Mouse (Mus musculus) forebrain, embryonic 13.5 days (tissue): ENCODE data around the gene Gm6763. TPM values are rescaled to one million over a fixed set of nuclear protein-coding genes. Genes with fewer than 3 reads are reported as not detected.
"Not testable (repeated sequence)": the region's sequence is repeated elsewhere in the genome, so short reads cannot be mapped to it uniquely, and the experiment has no call there.

Experiments
- ATAC-seq: fragments of 200-750 bp; cut with Nextera tagmentation; 2 replicates; pipeline ENCODE4 v1.8.0; 2017
- H3K27ac ChIP-seq: fragments of 300-500 bp; sonication (generic); 2 replicates; pipeline ENCODE4 v1.5.1; 2015; ENCODE audit warnings: inconsistent platforms, mild to moderate bottlenecking, moderate library complexity
- H3K27me3 ChIP-seq: fragments of 300-500 bp; sonication (generic); 2 replicates; pipeline ENCODE4 v1.6.1; 2015; ENCODE audit warnings: mild to moderate bottlenecking, inconsistent platforms
- H3K36me3 ChIP-seq: fragments of 300-500 bp; sonication (generic); 2 replicates; pipeline ENCODE4 v1.6.1; 2015; ENCODE audit warnings: mild to moderate bottlenecking, inconsistent platforms; ENCODE audit not compliant: poor library complexity, severe bottlenecking
- H3K4me1 ChIP-seq: fragments of 300-500 bp; sonication (generic); 2 replicates; pipeline ENCODE4 v1.6.1; 2015; ENCODE audit warnings: inconsistent platforms
- H3K4me2 ChIP-seq: fragments of 300-500 bp; sonication (generic); 2 replicates; pipeline ENCODE4 v1.6.1; 2015; ENCODE audit warnings: inconsistent platforms, mild to moderate bottlenecking, moderate library complexity
- H3K4me3 ChIP-seq: fragments of 300-500 bp; sonication (generic); 2 replicates; pipeline ENCODE4 v1.5.1; 2015; ENCODE audit warnings: mild to moderate bottlenecking, inconsistent platforms
- H3K9ac ChIP-seq: fragments of 300-500 bp; sonication (generic); 2 replicates; pipeline ENCODE4 v1.6.1; 2015; ENCODE audit warnings: mild to moderate bottlenecking, inconsistent platforms
- H3K9me3 ChIP-seq: fragments of 300-500 bp; sonication (generic); replicated peaks from 2 replicates; pipeline ENCODE4 v1.6.1; 2016; ENCODE audit warnings: inconsistent platforms
- WGBS: fragments of 180-500 bp; shearing (Covaris S2); methylation state at CpG from one replicate; pipeline ENCODE4 v1.1.7; 2015; 5-methylcytosine and 5-hydroxymethylcytosine counted together
- polyA plus RNA-seq: library from polyadenylated mRNA; unstranded; fragments of >200 nt; fragmentation: Nextera tagmentation; extraction: Ambion mirVana; gene quantifications from 2 replicates; pipeline ENCODE4 v1.2.1, GENCODE M21; 2015

Gene Gm6763
- polyA plus RNA-seq, result not detected in 2 replicates

DNA sequence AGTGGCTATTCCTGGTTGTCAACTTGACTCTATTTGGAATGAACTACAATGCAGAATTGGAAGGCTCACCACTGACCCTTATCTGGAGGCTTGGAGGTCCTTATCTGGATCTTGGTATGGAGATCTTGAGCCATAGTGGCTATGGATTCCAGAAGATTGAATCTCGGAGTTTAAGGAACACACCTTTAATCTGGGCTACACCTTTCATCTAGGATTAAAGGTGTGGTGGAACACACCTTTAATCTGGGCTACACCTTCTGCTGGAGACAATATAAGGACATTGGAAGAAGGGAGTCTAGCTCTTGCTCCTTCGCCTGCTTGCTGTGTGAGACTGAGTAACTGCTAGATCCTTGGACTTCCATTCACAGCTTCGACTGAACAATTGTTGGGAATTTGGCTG lies at the start of gene Gm6763:
Gene Gm6763, plus strand, starts transcription at position 301 of the 400 bp plus-strand sequence.
- not testable (repeated sequence) for H3K36me3 ChIP-seq, H3K4me3 ChIP-seq, H3K27ac ChIP-seq, H3K9me3 ChIP-seq, H3K27me3 ChIP-seq, H3K9ac ChIP-seq, H3K4me1 ChIP-seq, H3K4me2 ChIP-seq, ATAC-seq
- WGBS, result no CpG with 5 or more reads among the region's 3 CpGs

DNA sequence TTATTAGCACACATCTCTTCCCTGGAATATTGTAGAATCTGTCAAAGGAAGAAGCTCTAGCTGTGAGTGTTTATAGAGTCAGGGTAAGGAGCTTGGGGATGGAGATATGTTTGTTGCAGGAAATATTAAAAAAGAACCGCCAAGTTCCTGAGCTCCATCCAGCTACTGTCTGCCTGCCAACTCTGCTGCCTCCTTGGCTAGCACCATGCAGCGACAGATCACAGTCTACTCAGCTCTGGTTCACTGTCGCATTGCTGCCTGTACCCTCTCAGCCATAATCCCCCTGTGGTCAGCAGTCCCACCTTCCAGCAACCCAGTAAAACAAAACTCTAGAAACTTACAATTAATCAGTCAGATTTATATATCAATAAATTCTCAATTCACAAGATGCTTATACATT lies 41.3 kb upstream of the Gm6763 start:
- 79% methylated on average over 3 of the region's 3 CpGs for WGBS
- no peaks in the 10 kb centered on the region for H3K9me3 ChIP-seq
- no peak for ATAC-seq
- no peaks in the 10 kb centered on the region for H3K36me3 ChIP-seq
- H3K27ac ChIP-seq, result no peak overlapping the region
- H3K27me3 ChIP-seq, result no peaks in the 10 kb centered on the region
- no peaks in the 10 kb centered on the region for H3K4me1 ChIP-seq
- no peak overlapping the region for H3K4me2 ChIP-seq
- no peak overlapping the region for H3K9ac ChIP-seq
- H3K4me3 ChIP-seq, result no peak overlapping the region

DNA sequence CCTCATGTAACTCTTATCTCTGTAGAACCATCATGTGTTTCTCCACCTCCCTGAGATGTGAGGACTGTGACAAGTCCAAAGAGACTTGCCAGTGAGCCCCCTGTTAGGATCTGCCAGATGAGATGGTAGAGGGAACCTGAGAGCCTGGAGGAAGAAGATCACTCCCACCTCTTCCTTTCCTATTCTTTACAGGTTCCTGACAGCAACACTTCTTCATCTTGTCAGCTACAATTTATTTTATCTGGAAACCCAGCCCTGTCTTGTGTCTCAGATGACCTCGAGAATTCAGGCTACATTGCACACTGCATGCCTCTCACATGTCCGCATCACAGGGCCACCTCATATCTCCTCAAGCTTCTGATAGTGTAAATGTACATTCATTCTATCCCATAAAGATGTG lies 33.0 kb upstream of the Gm6763 start:
- H3K27ac ChIP-seq, result no peak overlapping the region
- ATAC-seq, result no peak
- H3K36me3 ChIP-seq, result no peaks in the 10 kb centered on the region
- H3K27me3 ChIP-seq, result no peaks in the 10 kb centered on the region
- no peak overlapping the region for H3K4me2 ChIP-seq
- no peaks in the 10 kb centered on the region for H3K4me1 ChIP-seq
- no peak overlapping the region for H3K4me3 ChIP-seq
- no peaks in the 10 kb centered on the region for H3K9me3 ChIP-seq
- H3K9ac ChIP-seq, result no peak overlapping the region
- 84% methylated on average over 2 of the region's 2 CpGs for WGBS

DNA sequence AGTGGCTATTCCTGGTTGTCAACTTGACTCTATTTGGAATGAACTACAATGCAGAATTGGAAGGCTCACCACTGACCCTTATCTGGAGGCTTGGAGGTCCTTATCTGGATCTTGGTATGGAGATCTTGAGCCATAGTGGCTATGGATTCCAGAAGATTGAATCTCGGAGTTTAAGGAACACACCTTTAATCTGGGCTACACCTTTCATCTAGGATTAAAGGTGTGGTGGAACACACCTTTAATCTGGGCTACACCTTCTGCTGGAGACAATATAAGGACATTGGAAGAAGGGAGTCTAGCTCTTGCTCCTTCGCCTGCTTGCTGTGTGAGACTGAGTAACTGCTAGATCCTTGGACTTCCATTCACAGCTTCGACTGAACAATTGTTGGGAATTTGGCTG lies 8.6 kb upstream of the Gm6763 start, which contains the start of gene Gm21293:
Gene Gm21293, plus strand, starts transcription at position 301 of the 400 bp plus-strand sequence.
- not testable (repeated sequence) for ATAC-seq, H3K4me2 ChIP-seq, H3K27ac ChIP-seq, H3K4me3 ChIP-seq, H3K27me3 ChIP-seq, H3K36me3 ChIP-seq, H3K4me1 ChIP-seq, H3K9ac ChIP-seq, H3K9me3 ChIP-seq
- no CpG with 5 or more reads among the region's 3 CpGs for WGBS

DNA sequence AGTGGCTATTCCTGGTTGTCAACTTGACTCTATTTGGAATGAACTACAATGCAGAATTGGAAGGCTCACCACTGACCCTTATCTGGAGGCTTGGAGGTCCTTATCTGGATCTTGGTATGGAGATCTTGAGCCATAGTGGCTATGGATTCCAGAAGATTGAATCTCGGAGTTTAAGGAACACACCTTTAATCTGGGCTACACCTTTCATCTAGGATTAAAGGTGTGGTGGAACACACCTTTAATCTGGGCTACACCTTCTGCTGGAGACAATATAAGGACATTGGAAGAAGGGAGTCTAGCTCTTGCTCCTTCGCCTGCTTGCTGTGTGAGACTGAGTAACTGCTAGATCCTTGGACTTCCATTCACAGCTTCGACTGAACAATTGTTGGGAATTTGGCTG lies 8.4 kb downstream of the Gm6763 start, which contains the start of gene Gm8764:
Gene Gm8764, plus strand, starts transcription at position 301 of the 400 bp plus-strand sequence.
- not testable (repeated sequence) for H3K4me1 ChIP-seq, H3K36me3 ChIP-seq, H3K27me3 ChIP-seq, H3K4me2 ChIP-seq, H3K27ac ChIP-seq, H3K4me3 ChIP-seq, H3K9me3 ChIP-seq, H3K9ac ChIP-seq, ATAC-seq
- no CpG with 5 or more reads among the region's 3 CpGs for WGBS

DNA sequence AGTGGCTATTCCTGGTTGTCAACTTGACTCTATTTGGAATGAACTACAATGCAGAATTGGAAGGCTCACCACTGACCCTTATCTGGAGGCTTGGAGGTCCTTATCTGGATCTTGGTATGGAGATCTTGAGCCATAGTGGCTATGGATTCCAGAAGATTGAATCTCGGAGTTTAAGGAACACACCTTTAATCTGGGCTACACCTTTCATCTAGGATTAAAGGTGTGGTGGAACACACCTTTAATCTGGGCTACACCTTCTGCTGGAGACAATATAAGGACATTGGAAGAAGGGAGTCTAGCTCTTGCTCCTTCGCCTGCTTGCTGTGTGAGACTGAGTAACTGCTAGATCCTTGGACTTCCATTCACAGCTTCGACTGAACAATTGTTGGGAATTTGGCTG lies 16.9 kb downstream of the Gm6763 start, which contains the start of gene Gm21304:
Gene Gm21304, plus strand, starts transcription at position 301 of the 400 bp plus-strand sequence.
- H3K4me2 ChIP-seq, H3K4me1 ChIP-seq, H3K27ac ChIP-seq, H3K9ac ChIP-seq, H3K9me3 ChIP-seq, H3K27me3 ChIP-seq, H3K36me3 ChIP-seq, ATAC-seq, H3K4me3 ChIP-seq: not testable (repeated sequence)
- WGBS, result no CpG with 5 or more reads among the region's 3 CpGs

DNA sequence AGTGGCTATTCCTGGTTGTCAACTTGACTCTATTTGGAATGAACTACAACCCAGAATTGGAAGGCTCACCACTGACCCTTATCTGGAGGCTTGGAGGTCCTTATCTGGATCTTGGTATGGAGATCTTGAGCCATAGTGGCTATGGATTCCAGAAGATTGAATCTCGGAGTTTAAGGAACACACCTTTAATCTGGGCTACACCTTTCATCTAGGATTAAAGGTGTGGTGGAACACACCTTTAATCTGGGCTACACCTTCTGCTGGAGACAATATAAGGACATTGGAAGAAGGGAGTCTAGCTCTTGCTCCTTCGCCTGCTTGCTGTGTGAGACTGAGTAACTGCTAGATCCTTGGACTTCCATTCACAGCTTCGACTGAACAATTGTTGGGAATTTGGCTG lies 25.4 kb downstream of the Gm6763 start, which contains the start of gene Gm21312:
Gene Gm21312, plus strand, starts transcription at position 301 of the 400 bp plus-strand sequence.
- not testable (repeated sequence) for H3K9ac ChIP-seq, H3K4me2 ChIP-seq, H3K27me3 ChIP-seq, H3K9me3 ChIP-seq, H3K27ac ChIP-seq, H3K36me3 ChIP-seq, ATAC-seq, H3K4me3 ChIP-seq, H3K4me1 ChIP-seq
- no CpG with 5 or more reads among the region's 3 CpGs for WGBS

DNA sequence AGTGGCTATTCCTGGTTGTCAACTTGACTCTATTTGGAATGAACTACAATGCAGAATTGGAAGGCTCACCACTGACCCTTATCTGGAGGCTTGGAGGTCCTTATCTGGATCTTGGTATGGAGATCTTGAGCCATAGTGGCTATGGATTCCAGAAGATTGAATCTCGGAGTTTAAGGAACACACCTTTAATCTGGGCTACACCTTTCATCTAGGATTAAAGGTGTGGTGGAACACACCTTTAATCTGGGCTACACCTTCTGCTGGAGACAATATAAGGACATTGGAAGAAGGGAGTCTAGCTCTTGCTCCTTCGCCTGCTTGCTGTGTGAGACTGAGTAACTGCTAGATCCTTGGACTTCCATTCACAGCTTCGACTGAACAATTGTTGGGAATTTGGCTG lies 33.9 kb downstream of the Gm6763 start, which contains the start of gene Gm20765:
Gene Gm20765, plus strand, starts transcription at position 301 of the 400 bp plus-strand sequence.
- not testable (repeated sequence) for H3K4me3 ChIP-seq, H3K27me3 ChIP-seq, H3K36me3 ChIP-seq, H3K4me1 ChIP-seq, H3K4me2 ChIP-seq, ATAC-seq, H3K9me3 ChIP-seq, H3K27ac ChIP-seq, H3K9ac ChIP-seq
- no CpG with 5 or more reads among the region's 3 CpGs for WGBS

DNA sequence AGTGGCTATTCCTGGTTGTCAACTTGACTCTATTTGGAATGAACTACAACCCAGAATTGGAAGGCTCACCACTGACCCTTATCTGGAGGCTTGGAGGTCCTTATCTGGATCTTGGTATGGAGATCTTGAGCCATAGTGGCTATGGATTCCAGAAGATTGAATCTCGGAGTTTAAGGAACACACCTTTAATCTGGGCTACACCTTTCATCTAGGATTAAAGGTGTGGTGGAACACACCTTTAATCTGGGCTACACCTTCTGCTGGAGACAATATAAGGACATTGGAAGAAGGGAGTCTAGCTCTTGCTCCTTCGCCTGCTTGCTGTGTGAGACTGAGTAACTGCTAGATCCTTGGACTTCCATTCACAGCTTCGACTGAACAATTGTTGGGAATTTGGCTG lies 42.4 kb downstream of the Gm6763 start, which contains the start of gene Gm4340:
Gene Gm4340, plus strand, starts transcription at position 301 of the 400 bp plus-strand sequence.
- not testable (repeated sequence) for H3K9me3 ChIP-seq, H3K9ac ChIP-seq, H3K4me3 ChIP-seq, H3K27me3 ChIP-seq, H3K4me1 ChIP-seq, H3K36me3 ChIP-seq, ATAC-seq, H3K27ac ChIP-seq, H3K4me2 ChIP-seq
- no CpG with 5 or more reads among the region's 3 CpGs for WGBS

Other genes with a start within 250 kb of the Gm6763 start
- not detected in 2 replicates for gene Gm21293, start 8.5 kb upstream of the Gm6763 start, polyA plus RNA-seq
- gene Gm8764, start 8.5 kb downstream of the Gm6763 start, polyA plus RNA-seq, result not detected in 2 replicates
- not detected in 2 replicates for gene Gm21304, start 17.0 kb downstream of the Gm6763 start, polyA plus RNA-seq
- not detected in 2 replicates for gene Gm21312, start 25.5 kb downstream of the Gm6763 start, polyA plus RNA-seq
- gene Gm20765, start 34.0 kb downstream of the Gm6763 start, polyA plus RNA-seq, result not detected in 2 replicates
- gene Gm4340, start 42.5 kb downstream of the Gm6763 start, polyA plus RNA-seq, result not detected in 2 replicates